Mouse (Mus musculus) retina, embryonic 14.5 days (tissue): ENCODE results near the gene 1810013L24Rik.

Source experiments
- DNase-seq: peaks from one replicate; pipeline ENCODE4 v3.0.0-alpha.2; 2015; ENCODE audit warnings: low spot score

Gene 1810013L24Rik

DNA sequence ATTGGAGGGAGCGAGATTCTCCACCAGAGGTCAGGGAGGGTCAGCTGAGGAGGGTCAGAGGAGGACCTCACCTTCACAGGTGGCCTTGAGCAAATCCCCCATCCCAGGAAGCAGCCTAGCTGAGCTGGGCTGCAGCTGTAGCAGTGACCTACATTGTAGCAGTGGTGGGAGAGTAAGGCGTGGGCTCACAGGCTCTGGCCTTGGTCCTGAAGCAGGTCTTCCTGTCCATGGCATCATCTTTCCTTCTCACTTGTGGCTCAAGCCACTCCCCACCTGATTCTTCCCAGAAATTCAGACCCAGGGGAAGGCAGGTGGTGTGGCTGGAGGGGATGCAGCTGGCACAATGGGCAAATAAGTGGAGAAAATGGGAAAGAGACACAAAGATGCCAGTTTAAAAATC is 76.2 kb downstream of the 1810013L24Rik start:
- peak; percentile 49 for DNase-seq
